Mouse (Mus musculus) embryonic fibroblast, embryonic 13.5 days (primary cell): ENCODE measurements around the gene Lrrc4.

Experiments
- CTCF ChIP-seq: IDR thresholded peaks from 2 replicates; pipeline ENCODE4 v1.5.1; 2011; ENCODE audit warnings: mild to moderate bottlenecking, control low read depth, low read length, moderate library complexity, borderline replicate concordance; ENCODE audit not compliant: insufficient read depth
- POLR2A ChIP-seq: IDR thresholded peaks from 2 replicates; pipeline ENCODE4 v1.6.1; 2011; ENCODE audit warnings: low read depth, mild to moderate bottlenecking, control low read depth, low read length, moderate library complexity

- TF ChIP-seq POLR2A (no peak), CTCF (no peak)
These were observed 209.0 kb downstream of the Lrrc4 start for GRCm38 (mm10) chr6:28622522-28622921.
